Mouse (Mus musculus): ENCODE results near the gene Prok2.

- TF ChIP-seq GATA1 (IDR thresholded peaks at IDR 0.05; ENCODE audit: low read length) (no peak), TAL1 (IDR thresholded peaks at IDR 0.05; ENCODE audit: low read length) (no peak)
These were observed 25.1 kb upstream of the Prok2 start for GRCm38 (mm10) chr6:99751308-99751707.
